Mouse (Mus musculus): Measurements from ENCODE around the gene Ddb1. TPM values are rescaled to one million over a fixed set of nuclear protein-coding genes. Genes with fewer than 3 reads are reported as not detected.
A peak's percentile ranks its signal among the peaks of the same experiment; 100 is the strongest.
"Not testable (repeated sequence)": the region's sequence is repeated elsewhere in the genome, so short reads cannot be mapped to it uniquely, and the experiment has no call there.

Gene Ddb1
- 463 and 501 TPM in 2 replicates for polyA plus RNA-seq (2016; fragmentation: Nextera tagmentation; extraction: Ambion mirVana)

DNA sequence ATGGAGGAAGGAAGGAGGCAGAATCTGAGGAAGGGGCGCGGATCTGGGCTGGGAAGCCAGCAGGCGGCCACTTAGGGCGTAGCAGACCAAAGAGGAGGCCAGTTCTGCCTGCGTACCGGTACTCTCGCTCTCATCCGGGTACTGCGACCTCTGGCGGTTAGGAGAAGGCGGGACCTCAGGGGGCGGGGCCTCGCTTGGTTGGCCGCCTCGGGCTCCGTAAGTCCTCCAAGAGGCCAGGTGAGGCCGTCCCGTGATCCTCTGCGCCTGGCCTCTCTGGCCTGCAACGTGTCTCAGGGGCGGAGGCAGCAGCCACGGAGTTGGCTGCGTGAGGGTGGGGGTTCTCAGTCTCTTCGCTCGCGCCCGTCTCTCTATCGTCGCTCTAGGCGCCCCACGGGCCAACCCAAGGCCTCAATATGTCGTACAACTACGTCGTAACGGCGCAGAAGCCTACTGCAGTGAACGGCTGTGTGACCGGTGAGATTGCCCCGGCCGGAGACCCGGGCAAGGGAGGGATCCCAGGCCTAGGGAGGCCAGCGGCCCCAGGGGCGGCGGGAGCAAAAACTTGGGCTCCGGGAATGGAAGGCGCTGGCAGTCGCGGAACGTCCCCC is at the start of gene Ddb1, which contains the start of gene Tkfc:
Gene Ddb1, plus strand, starts transcription at position 35 of the 608 bp plus-strand sequence.
Gene Tkfc, minus strand, starts transcription at position 362 of the 608 bp plus-strand sequence.
- H3K27ac ChIP-seq (replicated peaks): peak within 1 kb of the TSS; percentile 95
- H3K4me3 ChIP-seq: peak within 1 kb of the TSS; percentile 82
- peaks cover 45% of the 10 kb centered on the region for H3K4me1 ChIP-seq
- no peaks in the 10 kb centered on the region for H3K9me3 ChIP-seq (replicated peaks)
- peak; percentile 99 for DNase-seq (ENCODE audit: low spot score)
- H3K27me3 ChIP-seq (ENCODE audit: low read depth, poor library complexity, severe bottlenecking): no peaks in the 10 kb centered on the region
- peaks cover 39% of the 10 kb centered on the region for H3K36me3 ChIP-seq
- under 1% methylated on average over 49 of the region's 49 CpGs for WGBS

DNA sequence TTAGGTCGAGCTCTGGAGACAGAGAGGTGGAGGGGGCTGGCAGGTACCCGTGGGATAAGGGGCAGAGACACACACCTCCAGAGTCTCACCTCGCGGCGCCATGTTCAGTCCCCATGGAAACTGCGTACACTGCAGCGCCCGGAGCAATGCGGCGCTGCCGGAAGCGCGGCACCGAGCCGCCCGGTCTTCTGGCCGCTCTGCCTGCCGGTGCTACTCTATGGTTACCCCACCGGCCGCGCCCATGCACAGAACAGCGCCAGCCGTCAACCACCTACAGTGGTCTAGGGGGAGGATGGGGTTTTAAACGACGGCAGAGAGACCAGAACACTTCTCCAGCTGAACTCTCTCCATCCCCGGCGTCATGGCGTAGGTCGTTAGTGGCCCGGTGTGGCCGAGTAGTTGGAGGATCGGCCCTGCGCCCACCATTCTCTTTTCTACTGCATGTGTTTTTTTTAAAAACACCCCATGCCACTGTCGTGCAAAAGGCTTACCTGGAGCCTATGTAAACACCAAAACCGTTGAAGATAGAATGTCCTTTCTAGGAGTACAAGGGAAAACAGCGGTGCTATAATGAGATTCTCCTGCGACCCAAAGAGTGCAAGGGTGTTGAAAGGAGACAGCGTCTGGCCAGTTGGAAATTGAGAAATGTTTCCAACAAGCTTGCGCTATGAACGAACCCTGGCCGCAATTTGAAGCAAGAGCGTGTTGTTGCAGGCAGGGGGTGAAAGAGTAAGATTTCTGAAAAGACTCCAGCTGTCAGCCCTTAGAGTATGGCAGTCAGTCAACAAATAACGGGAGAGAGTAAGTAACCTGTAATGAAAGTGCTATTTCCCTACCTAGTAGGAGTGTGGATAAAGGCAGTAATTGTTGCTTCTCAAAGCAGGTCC is 49.3 kb upstream of the Ddb1 start, which contains the start of gene Tmem216:
Gene Tmem216, minus strand, starts transcription at position 615 of the 887 bp plus-strand sequence.
- H3K9me3 ChIP-seq (replicated peaks): no peaks in the 10 kb centered on the region
- H3K27me3 ChIP-seq (ENCODE audit: low read depth, poor library complexity, severe bottlenecking): no peaks in the 10 kb centered on the region
- peak within 1 kb of the TSS; percentile 77 for H3K4me3 ChIP-seq
- WGBS: 2% methylated on average over 43 of the region's 43 CpGs
- peak; percentile 82 for DNase-seq (ENCODE audit: low spot score)
- H3K27ac ChIP-seq (replicated peaks): peak within 1 kb of the TSS; percentile 89
- H3K4me1 ChIP-seq: peaks cover 22% of the 10 kb centered on the region
- peaks cover 25% of the 10 kb centered on the region for H3K36me3 ChIP-seq

DNA sequence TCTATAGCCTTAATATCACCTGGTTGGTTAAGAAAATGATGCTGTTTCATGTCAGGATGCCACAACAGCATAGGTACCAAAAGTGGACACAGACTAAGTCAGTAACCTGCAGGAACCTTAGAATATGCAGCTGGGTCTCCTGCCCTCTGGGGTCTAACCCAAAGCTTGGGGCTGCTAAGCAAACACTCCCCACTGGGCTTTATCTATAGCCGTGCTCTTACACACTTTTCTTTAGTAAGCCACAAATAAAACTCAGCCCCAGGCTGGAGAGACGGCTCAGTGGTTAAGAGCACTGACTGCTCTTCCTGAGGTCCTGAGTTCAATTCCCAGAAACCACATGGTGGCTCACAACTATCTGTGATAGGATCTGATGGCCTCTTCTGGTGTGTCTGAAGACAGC is 48.1 kb upstream of the Ddb1 start:
- peaks cover 14% of the 10 kb centered on the region for H3K36me3 ChIP-seq
- no peak overlapping the region for H3K27ac ChIP-seq (replicated peaks)
- no peaks in the 10 kb centered on the region for H3K9me3 ChIP-seq (replicated peaks)
- H3K4me3 ChIP-seq: no peak overlapping the region
- DNase-seq (ENCODE audit: low spot score): no peak
- peaks cover 27% of the 10 kb centered on the region for H3K4me1 ChIP-seq
- no peaks in the 10 kb centered on the region for H3K27me3 ChIP-seq (ENCODE audit: low read depth, poor library complexity, severe bottlenecking)
- 65% methylated on average over 2 of the region's 2 CpGs for WGBS

DNA sequence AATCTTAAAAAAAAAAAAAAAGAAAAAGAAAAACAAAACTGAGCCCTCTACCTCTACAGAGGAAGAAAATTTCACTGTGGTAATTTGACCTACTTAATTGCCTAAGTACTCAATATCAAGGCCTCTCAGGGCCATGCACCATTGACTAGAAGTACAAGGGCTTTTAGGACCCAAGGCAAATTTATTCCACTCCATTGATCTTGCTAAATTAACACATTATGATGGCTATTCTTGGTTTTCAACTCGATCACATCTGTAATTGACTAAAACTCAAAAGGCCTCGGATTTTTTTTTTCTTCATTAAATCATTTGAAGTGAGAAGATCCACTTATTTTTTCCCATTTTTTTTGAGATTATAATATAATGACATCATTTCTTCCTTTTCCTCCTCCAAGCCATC is 47.7 kb upstream of the Ddb1 start:
- Histone ChIP-seq H3K27ac (replicated peaks) (no peak overlapping the region), H3K36me3 (peaks cover 10% of the 10 kb centered on the region), H3K27me3 (ENCODE audit: low read depth, poor library complexity, severe bottlenecking) (no peaks in the 10 kb centered on the region), H3K4me3 (no peak overlapping the region), H3K9me3 (replicated peaks) (no peaks in the 10 kb centered on the region), H3K4me1 (peaks cover 31% of the 10 kb centered on the region)
- WGBS: 80% methylated on average over 2 of the region's 2 CpGs
- DNase-seq (ENCODE audit: low spot score): no peak

DNA sequence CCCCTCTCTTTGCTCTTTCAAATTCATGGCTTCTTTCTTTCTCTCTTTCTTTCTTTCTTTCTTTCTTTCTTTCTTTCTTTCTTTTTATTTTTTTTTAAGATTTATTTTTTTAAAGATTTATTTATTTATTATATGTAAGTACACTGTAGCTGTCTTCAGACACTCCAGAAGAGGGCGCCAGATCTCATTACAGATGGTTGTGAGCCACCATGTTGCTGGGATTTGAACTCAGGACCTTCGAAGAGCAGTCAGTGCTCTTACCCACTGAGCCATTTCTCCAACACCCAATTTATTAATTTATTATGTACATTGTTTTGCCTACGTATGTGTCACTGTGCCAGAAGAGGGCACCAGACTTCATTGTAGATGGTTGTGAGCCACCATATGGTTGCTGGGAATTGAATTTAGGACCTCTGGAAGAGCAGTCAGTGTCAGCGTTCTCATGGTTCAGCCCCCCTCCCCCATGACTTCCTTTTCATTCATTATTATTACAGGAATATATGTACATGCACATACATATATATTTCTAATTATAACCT is 47.2 kb upstream of the Ddb1 start:
- H3K36me3 ChIP-seq; H3K4me3 ChIP-seq; DNase-seq (ENCODE audit: low spot score); H3K27ac ChIP-seq (replicated peaks); H3K9me3 ChIP-seq (replicated peaks); H3K27me3 ChIP-seq (ENCODE audit: low read depth, poor library complexity, severe bottlenecking): not testable (repeated sequence)
- 74% methylated on average over 4 of the region's 4 CpGs for WGBS
- peaks cover 31% of the 10 kb centered on the region for H3K4me1 ChIP-seq

DNA sequence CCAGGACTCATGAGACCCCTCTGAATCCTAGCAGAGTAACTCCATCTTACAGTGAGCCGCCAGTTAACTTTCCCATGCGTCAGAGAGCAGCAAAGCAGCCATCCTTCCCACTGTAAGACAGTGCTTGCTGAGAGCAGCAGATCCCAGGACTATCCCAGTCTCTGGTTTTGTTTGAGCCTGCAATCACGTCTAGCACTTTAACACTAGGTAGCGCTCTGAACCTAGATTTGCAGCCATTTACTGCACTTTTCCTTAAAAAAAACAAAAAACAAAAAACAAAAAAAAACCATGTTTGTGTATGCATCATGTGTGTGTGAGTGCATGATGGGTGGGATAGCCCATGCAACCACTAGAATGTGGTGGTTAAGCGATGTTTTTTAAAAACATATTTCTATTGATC is 45.0 kb upstream of the Ddb1 start:
- H3K27me3 ChIP-seq (ENCODE audit: low read depth, poor library complexity, severe bottlenecking): no peaks in the 10 kb centered on the region
- 39% methylated on average over 5 of the region's 5 CpGs for WGBS
- H3K9me3 ChIP-seq (replicated peaks): no peaks in the 10 kb centered on the region
- H3K27ac ChIP-seq (replicated peaks): no peak overlapping the region
- DNase-seq (ENCODE audit: low spot score): no peak
- H3K4me1 ChIP-seq: peaks cover 23% of the 10 kb centered on the region
- no peaks in the 10 kb centered on the region for H3K36me3 ChIP-seq
- H3K4me3 ChIP-seq: no peak overlapping the region

DNA sequence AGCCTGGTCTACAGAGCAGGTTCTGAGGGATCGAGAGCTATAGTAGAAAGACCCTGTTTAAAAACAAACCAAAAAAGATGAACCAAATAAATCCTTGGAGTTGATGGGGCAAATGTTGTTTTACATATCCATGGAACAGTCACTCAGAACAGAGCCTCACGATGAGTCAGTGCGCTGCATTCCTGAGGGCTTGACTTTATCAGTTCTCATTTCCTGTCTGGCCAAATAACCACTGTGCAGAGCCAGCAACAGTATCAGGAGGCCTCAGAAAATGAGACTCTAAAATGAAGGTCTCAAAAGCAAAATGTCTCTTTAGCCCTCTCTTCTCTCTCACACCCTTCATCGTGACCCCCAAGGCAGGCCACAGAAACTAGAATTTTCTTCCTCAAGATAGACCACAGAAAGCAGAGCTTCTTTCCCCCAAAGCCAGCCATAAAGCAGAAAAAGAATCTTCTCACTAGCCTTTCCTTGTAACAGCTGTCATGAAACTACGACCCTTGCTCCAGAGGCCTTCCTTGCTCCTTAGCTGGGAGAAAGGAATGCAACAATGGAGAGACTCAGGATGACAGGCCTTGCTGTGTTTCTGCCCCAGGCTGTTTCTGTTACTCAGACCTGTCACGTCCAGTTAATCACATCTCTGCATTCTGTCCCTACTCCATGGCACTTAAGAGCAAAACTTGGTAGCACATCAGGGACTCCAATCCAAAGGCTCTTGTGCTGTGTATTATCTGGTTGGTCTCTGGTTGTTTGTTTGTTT is 43.4 kb upstream of the Ddb1 start:
- no peak for DNase-seq (ENCODE audit: low spot score)
- Histone ChIP-seq H3K4me3 (no peak overlapping the region), H3K36me3 (no peaks in the 10 kb centered on the region), H3K9me3 (replicated peaks) (no peaks in the 10 kb centered on the region), H3K4me1 (peaks cover 9% of the 10 kb centered on the region; the same call in 1 of the 2 replicates), H3K27me3 (ENCODE audit: low read depth, poor library complexity, severe bottlenecking) (no peaks in the 10 kb centered on the region), H3K27ac (replicated peaks) (no peak overlapping the region; the same call in 1 of the 2 replicates)
- 71% methylated on average over 6 of the region's 6 CpGs for WGBS

DNA sequence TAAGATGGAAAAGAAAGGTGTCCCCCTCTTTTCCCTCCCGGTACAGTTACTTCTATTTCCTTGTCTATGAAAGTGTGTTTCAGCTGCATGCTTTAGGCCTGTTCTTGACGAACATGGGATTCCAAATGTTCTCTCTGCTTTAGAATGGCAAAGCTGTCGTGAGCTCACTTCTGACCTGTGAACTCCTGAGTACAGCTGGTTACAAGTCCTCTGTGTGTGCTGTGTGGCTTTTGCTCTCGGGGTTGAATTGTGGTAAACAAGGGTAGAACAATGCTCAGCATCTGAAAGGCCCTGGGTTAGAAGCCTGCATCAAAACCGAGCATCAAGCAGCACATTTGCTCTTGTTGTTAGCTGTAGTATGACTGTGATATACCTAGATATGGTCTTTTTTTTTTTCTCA is 42.8 kb upstream of the Ddb1 start:
- DNase-seq (ENCODE audit: low spot score): no peak
- Histone ChIP-seq H3K27ac (replicated peaks) (0 out of 2 replicates have a peak overlapping the region, but pooled peaks have one; percentile 17), H3K36me3 (peaks cover under 1% of the 10 kb centered on the region; the same call in 1 of the 2 replicates), H3K4me3 (no peak overlapping the region), H3K9me3 (replicated peaks) (no peaks in the 10 kb centered on the region), H3K27me3 (ENCODE audit: low read depth, poor library complexity, severe bottlenecking) (no peaks in the 10 kb centered on the region), H3K4me1 (peaks cover 9% of the 10 kb centered on the region; the same call in 1 of the 2 replicates)
- WGBS: 65% methylated on average over 5 of the region's 5 CpGs

DNA sequence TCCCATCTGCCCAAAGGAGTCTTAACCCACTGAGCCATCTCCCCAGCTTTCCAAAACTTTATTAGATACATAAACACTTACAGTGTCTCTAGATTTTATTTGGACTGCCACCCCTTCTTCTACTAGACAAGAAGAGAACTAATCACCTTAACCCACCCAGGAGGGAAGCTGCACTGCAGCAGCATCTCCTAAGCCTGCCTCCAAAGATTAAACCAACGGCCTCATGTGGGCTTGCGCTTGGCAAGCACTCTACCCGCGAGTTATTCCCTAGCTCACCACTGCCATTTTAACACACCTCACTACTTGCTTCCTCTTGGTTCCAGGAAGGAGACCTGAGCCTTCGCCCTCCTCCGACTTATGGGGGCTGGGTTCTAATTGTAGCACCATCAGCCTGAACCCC is 40.8 kb upstream of the Ddb1 start:
- H3K9me3 ChIP-seq (replicated peaks): no peaks in the 10 kb centered on the region
- H3K4me3 ChIP-seq: no peak overlapping the region
- no peaks in the 10 kb centered on the region for H3K27me3 ChIP-seq (ENCODE audit: low read depth, poor library complexity, severe bottlenecking)
- H3K4me1 ChIP-seq: peaks cover 9% of the 10 kb centered on the region; the same call in 1 of the 2 replicates
- DNase-seq (ENCODE audit: low spot score): no peak
- peaks cover 15% of the 10 kb centered on the region for H3K36me3 ChIP-seq
- H3K27ac ChIP-seq (replicated peaks): no peak overlapping the region
- WGBS: 83% methylated on average over 6 of the region's 6 CpGs

DNA sequence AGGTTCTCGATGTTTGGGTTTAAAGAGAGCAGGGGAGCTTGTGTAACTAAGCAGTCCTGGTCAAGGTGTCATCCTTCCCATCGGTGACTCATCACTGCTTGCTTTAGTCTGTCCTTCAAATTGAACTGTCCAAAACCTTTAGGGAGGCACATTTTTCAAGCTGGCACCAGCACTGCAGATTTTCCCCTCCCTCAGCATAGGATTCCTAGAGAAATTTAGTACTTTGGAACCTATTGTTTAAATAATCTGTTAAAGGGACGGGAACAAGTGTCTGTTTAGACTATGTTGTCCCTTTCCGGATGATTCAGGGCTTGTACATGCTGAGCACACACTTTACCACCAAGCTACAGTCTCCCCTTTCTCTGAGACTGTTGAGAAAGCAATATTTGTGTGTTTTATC is 39.9 kb upstream of the Ddb1 start:
- WGBS: 88% methylated on average over 4 of the region's 4 CpGs
- H3K4me3 ChIP-seq: no peak overlapping the region
- no peaks in the 10 kb centered on the region for H3K9me3 ChIP-seq (replicated peaks)
- no peaks in the 10 kb centered on the region for H3K27me3 ChIP-seq (ENCODE audit: low read depth, poor library complexity, severe bottlenecking)
- H3K4me1 ChIP-seq: peaks cover 9% of the 10 kb centered on the region; the same call in 1 of the 2 replicates
- DNase-seq (ENCODE audit: low spot score): no peak
- no peak overlapping the region for H3K27ac ChIP-seq (replicated peaks)
- peaks cover 24% of the 10 kb centered on the region for H3K36me3 ChIP-seq

DNA sequence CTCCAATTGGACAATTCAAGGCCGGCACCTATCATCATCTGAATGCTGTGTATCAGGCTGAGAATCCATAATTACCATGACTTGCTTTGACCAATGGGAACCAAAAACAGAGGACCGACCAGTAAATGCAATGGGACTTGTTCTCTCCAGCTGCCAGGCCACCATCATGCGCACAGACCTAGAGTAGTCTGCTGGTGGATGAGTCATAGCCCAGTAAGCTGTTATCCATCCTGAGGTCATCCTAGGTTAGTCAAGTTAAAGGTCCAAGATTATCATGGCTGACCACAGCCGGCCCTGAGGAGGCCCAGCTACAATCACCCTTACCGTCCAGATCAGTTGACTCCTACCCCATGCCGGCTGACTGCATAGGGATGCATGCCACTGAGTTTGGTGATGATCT is 35.5 kb upstream of the Ddb1 start:
- DNase-seq (ENCODE audit: low spot score): no peak
- no peaks in the 10 kb centered on the region for H3K27me3 ChIP-seq (ENCODE audit: low read depth, poor library complexity, severe bottlenecking)
- no peaks in the 10 kb centered on the region for H3K4me1 ChIP-seq
- H3K4me3 ChIP-seq: no peak overlapping the region
- no peak overlapping the region for H3K27ac ChIP-seq (replicated peaks)
- no peaks in the 10 kb centered on the region for H3K9me3 ChIP-seq (replicated peaks)
- peaks cover 67% of the 10 kb centered on the region for H3K36me3 ChIP-seq
- 94% methylated on average over 6 of the region's 6 CpGs for WGBS
